Mouse (Mus musculus) MEL-GATA-1-ER (cell line): ENCODE data around the gene Gna15.

Experiments
- DNase-seq: peaks from one replicate; pipeline ENCODE4 v3.0.0-alpha.2; 2012; ENCODE audit warnings: low read depth; ENCODE audit errors: extremely low read depth

The Gna15 gene

DNA sequence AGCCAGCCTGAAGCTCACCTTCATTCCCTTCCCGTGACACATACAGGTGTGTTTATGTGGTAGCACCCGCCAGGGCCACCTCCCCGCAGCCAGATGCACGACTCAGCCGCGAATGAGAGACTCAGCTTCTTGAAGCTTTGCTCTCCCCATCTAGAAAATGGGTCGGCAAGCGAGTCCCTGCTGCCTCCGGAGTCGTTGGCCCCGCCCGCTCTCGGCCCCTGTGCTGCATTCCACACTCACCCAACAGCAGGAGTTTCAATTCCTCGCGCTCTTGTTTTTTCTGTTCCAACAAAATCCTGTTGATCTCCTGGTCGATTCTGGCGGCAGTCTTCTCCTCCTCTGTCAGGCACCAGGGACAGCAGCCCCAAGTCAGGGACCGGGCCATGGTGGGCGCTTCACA, 455 bp downstream of the Gna15 start:
- DNase-seq, result no peak

DNA sequence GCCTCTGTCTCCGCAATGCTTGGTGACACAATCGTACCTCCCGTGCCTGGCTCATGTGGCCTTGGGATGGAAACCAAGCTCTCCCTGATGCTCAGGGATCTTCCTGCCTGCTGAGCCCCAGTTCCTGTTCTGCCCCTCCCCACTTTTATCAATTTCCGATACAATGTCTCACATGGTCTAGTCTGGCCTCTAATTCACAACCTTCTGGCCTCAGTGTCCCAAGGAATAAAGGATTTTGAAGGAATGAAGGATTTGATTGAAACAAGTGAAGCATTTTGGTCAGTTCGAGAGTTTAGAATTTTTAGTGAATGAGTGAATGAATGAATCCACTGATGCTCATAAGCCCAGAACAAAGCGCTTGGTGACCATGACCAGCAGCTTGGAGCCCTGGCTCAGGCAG, 883 bp downstream of the Gna15 start:
- no peak for DNase-seq

DNA sequence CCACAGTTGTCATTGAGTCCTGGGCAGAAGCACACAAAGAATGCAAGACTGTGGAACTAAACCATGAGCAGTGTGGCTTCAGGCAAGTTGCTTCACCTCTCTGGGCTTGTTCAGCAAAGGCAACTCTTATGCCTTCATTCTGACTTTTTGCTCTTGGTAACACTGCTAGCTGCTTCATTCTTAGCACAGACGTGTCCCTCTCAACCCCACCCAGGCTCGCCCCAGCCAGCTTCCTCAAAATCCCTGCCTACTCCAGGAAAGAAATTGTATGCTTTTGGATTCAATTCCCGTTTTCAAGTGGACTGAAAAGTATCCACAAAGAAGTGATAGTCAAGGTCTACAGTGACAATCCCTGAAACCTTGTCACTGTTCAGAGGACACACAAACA, 4.1 kb downstream of the Gna15 start:
- no peak for DNase-seq

DNA sequence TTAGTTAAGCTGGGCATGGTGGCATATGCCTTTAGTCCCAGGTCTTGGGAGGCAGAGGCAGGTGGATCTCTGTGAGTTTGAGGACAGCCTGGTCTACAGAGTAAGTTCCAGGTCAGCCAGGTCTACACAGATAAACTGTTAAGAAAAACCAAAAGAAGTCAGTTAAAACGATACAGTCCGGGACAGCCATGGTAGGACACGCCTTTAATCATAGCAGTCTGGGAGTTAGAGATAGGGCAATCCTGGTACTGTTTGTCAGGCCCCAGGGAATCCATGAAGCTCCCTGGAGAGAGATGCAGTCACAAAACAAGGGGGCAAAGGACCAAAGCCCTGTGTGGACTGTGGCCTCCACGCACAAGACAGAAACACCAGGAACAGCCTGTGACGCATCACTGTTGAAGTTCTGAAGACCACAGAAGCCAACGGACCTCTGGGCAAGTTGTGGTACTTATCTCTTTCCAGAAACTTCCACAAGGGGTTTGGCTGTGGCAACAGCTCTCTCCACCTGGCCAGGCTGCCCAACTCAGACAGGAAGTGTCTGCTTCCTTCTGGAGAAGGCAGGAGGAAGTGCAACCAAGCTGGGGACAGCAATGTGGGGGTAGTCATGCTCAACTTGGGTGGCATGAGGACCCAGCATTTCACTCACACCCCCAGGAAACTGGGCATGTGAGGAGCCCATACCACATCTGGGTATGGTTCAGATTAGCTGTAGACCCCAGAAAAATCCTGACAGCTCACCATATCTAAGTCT, 4.6 kb downstream of the Gna15 start:
- DNase-seq, result peak; percentile 65

DNA sequence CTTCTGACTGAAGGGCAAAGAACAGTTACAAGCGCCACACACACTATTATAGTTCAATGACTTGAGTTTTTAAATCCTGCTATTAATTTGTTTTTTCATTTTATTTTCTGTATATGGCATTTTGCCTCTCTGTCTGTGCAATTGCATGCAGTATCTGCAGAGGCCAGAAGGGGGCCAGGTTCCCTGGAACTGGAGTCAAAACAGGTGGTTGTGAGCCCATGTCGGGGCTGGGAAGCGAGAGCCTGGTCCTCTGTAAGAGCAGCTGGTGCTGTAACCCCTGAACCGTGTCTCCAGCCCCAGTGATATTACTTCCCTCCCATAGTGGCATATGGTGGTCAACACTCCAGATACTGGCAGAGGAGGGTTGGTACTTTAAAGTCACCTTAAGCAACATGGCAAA, 5.5 kb downstream of the Gna15 start:
- no peak for DNase-seq

DNA sequence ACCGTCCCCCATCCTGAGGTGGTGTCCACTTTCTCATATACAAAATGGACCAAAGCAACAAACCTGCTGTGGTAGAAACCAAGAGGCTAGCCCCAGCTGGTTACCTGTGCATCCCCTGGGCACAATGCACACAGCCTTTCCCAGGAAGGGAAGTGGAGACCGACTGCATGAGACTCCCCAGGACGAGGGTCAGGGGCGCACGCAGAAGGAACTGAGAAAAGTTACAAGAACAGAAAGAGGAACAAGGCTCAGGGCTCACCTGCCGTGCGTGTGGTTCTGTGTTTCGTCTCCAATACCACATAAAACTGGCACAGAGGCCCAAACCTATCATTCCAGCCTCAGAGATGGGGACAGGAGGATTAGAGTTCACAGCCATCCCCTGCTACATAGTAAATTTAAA, 6.8 kb downstream of the Gna15 start:
- DNase-seq, result no peak

DNA sequence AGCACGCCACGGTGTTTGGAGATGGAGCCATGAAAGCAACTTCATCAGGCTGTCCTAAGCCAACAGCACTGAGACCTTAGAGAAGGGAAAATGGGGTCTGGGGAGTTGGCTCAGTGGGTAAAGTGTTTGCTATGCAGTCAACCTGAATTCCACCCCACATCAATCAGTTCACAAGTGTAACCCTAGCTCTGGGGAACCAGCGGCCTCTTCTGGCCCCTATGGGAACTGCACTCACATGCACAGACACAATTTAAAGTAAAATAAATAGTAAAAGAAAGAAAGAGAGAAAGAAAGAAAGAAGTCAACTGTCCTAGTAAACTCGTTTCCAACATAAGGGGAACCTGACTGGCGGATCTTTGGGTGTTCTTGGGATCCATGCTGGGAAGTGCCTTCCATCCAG, 10.2 kb downstream of the Gna15 start:
- DNase-seq, result no peak

DNA sequence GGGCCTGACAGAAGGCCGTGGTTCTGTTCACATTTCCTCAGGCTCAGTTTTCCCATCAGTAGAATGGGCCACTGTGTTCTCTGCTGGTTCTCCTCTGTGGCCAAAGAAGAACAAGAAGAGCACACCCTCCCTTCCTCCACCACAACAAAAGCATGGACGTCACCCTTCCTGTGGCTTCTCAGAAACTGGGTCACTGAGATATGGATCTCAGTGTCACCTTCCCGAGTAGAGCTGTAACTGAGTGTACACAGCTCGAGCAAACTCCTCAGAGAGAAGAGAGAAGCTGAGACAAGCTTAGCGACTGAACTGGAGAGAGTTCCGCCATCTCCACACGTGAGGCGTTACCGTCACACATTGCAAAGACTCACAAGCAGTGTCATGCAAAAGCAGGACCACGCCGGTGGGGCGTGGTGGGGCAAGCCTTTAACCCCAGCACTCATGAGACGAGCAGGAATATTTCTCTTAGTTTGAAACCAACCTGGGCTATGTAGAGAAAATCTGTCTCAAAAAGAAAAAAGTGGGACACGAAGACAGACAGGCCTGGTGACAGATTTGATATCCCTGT, 13.7 kb downstream of the Gna15 start:
- no peak for DNase-seq

DNA sequence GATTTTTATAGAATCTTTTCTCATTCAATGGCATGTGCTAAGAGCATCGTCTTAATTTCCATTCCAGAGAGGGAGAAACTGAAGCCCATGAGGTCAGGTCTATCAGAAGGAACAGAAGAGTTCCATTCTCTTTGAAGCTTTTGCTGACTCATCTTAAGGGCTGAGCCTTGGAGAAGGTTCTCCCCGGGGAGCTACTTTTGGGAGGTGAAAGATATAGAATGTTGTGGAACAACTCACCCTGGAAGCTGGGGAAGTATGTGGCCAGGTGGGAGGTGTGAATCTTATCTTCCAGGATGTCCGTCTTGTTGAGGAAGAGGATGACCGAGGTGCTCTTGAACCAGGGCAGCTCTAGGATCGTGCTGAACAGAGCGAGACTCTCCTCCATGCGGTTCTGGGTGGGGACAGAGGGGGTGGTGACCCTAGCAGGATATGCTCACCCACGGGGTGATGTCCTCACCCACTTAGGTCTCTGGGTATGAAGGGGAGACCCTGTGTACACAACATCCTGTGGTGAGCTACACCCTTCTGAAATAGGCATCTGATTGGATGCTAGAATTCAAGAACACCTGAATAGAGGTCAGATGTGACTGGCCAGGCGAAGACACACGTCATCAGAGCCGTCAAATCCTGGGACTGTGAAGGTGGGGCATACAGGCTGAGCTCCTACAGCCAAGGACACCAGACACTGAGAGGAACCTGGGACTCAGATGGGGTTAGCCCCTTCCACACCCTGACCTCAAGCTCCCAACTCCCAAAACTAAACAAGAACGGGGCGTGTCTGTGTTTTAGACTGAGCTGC, 16.1 kb downstream of the Gna15 start:
- DNase-seq, result no peak

DNA sequence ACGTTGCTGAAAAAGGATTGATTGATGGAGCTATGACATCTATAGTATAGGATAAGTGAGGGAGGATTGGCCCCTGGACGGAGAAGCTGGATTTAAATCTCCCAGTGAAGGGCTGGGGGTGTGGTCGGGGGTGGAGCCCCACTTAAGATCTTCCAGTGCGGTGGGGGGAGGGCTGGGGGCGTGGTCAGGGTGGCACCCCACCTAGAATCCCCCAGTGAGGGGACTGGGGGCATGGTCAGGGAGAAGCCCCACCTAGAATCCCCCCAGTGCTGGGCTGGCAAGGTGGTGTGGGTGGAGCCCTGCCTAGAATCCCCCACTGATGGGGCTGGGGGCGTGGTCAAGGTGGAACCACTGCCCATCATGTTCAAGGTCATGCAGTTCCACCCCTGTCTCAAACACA, 16.9 kb downstream of the Gna15 start:
- DNase-seq, result no peak

DNA sequence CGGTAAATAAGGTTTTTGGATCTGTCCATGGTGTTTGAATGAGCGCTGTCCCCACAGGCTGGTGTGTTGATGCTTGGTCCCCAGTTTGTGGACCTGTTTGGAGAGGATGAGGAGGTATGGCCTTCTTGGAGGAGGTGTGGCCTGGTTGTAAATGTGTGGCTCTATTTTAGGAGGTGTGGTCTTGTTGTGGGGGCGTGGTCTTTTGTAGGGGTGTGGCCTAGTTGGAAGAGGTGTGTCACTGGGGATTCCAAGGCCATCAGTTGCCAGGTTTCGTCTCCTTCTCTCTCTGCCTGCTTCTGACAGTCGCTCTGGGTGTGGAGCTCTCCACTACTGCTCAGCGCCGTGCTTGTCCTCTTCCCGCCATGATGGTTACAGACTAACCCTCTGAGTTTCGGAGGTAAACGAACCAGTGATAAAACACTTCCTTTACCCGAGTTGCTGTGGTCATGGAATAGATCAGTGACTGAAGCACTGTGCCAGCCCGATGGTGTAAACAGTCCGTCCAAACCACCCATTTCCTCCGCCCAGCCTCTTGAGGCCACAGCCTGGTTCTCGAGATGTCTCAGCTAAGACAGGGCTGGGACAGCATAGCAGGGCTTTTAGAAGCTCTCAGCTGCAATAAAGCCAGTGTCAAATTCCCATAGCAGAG, 18.9 kb downstream of the Gna15 start:
- no peak for DNase-seq

DNA sequence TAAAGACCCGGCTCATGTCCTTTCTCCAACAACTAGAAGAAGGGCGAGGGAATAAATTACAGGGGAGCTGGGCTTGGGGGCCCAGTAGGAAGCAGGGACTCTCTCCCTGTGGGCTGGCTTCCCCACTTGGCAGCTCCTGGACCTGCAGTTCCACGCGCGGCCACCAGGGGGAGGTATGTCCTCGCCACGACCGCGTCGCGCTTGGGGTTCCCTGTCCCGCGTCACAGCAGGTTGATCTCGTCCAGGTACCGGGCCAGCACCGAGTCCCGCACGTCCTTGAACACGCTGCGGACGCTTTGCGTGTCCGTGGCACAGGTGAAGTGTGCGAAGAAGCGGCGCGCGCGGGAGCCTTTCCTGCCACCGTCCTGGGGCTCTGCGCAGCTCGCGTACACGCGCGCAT, 21.4 kb downstream of the Gna15 start:
- DNase-seq, result no peak

DNA sequence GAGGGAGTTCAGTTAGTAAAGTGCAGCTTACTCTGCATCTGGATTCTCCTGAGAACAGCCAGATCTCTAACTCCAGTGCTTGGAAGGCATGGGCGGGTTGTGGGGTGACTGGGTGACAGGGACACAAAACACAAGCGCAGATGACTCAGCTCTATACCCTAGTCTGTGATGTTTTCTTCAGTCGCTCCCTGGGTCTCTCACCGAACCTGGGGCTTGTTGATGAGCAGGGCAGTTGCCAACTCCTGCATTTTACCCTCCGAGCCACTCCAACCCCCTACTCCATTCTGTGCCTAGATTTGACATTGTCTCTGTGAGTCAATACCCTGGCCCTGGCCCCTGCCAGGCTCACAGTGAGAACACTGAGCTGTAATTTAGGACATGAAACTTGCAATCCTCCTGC, 22.2 kb downstream of the Gna15 start:
- no peak for DNase-seq

DNA sequence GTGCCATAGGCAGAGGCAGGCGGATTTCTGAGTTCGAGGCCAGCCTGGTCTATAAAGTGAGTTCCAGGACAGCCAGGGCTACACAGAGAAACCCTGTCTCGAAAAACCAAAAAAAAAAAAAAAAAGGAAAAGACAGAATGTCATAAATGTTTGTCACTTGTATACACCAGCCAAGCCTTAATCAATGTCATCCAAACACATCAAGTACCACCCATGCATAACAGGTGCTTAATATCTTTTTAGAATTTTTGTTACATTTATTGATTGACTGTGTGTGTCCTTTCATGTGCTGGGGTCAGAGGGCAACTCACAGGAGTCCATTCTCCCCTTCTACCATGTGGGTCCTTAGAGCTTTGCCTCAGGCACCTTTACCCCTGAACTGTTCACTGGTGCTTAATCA, 24.0 kb downstream of the Gna15 start, which contains the start of gene S1pr4:
Gene S1pr4, minus strand, starts transcription at position 101 of the 400 bp plus-strand sequence.
- no peak for DNase-seq

DNA sequence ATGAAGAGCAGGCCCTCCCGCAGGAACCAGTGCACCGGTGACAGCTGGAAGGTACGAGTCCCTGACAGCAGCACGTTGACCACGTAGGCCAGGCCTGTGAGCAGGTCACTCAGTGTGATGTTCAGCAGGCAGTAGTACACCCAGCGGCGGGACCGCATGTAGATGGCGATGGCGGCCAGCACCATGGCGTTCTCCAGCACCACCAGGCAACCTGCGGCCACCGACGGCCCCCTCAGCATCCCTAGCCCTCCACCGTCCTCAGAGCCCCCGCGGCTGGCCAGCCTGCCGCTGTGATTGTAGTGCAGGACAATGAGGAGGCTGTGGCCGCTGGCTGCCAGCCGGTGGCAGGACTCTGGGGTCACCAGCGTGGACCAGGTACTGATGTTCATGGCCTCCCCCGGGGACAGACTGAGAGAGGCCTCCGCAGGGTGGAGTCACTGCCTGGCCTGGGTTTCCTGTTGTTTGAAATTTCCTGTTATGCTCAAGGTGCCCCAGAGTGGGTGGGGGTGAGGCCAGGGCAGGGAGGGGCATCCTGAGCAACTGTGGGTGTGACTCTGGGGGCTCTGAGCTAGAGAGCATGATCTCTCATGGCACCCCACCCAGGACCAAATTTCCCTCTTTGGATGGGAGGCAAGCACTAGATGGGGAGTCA, 24.6 kb downstream of the Gna15 start:
- DNase-seq, result no peak

DNA sequence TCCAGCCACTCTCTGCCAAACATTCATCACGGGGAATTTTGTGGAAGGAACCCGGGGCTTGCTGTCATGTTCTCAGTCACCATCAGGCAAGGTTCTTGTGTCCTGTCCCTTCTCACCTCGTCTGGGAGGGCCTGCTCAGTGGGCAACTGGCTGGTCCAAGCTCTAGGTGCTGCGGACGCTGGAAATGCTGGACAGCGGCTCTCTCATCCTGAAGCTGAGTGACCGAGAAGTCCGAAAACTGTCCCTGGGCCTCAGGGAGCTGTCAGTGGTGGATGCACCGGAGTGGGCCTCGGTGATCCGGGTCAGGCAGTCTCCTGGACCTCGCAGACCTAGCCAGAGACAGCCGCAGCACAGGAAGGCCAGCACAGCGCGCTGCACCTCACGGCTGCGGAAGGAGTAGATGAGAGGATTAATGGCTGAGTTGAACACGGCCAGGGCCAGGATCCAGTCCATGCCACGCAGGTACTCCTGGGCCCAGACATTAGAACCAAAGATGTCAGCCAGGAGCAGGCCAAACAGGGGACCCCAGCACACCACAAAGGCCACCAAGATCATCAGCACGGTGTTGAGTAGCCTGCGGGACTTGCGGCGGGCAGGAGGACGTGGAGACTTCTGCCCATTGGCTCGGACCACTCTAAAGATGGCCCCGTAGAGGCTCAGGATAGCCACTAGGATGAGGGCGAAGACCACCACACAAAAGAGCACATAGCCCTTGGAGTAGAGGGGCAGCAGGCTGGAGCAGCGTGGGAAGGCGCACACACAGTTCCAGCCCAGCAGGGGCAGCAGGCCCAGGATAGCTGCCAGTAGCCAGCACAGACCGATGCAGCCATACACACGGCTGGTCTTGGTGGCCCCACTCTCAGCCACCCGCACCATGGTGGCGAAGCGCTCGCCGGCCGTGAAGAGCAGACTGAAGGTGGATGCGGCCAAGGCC, 25.4 kb downstream of the Gna15 start:
- no peak for DNase-seq

DNA sequence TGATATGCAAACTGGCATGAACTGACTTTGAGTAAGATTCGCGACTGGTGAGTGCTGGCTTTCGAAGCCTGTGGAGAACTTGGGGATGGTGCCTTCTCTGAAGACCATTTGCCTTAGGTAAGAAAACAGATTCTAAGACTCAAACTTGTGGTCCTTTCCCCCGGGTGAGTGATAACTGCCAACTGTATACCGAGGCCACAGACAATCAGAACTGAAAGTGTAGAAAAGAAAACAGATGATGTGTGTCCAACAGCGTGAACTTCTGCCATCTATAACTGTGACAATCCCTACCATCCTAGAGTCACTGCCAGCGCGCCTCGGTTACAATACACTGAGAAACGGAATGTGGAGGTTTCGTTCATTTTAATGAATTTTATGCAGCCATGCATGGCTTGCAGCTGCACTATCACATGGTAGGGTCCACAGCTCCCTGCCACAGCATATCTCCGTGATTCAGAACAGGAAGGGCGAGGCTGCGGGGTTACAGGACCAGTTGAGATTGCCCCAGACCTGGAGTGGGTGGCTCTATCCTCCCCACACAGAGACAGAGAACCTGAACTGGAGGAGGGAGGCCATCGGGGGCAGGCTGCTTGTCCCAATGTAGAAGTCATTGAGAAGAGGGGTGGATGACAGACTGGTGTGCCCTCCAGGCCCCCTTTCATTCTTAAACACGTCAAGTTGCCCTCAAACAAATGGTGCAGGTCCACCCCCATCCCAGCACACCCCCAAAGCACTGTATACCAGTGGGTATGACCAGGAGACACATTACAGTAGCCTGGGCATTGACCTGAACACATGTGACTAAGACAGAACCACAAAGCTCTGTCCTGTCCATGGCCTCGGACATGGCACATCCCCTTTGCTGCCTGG, 26.4 kb downstream of the Gna15 start:
- DNase-seq, result peak; percentile 67

DNA sequence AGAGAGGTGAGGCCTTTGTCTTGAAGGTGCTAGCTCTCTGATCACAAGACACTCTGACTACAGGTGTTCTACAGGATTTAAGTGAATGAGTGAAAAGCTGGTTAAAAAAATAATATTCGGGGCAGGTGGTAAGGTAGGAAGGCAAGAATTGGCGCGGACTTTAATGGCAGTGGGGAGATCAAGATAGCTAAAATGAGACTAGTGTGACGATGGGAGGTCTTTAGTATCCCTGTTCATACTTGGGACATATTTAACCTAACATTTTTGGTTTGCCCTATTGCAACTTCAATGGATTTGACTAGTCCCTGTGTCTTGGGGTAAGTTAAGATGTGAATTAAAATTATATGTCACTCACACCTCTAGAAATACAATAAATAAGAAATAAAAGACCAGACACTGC, 27.1 kb downstream of the Gna15 start:
- DNase-seq, result no peak

DNA sequence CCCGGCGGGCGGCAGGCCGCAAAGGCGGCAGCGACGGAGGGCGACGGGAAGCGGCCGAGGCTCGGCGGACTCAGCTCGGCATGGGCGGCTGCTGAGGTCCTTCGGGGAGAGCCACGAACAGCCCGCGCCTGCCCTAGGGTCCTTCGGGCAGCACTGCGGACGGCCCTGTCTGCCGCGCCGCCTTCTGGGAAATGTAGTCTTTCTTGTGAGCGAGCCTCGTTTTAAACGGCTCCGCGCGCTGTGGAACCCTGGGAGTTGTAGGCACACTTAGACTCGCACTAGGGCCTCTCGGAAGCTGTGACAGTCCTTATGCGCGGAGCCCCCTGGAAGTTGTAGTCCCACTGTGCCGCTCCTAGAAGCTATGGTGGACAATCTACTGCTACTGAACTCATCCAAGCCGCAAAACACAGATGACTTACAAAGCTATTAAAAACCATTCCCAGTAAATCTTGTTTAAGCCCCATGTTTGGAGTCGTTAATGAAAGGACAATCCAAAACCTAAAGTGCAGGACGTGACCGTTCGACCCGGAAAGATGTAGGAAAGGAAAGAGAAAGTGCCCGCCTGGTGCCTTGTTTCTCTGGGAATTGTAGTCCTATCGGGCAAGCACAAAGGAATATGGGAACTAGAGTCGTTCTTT, 27.6 kb downstream of the Gna15 start, which contains the start of gene Ncln:
Gene Ncln, minus strand, starts transcription at position 129 of the 638 bp plus-strand sequence.
- DNase-seq, result peak; percentile 97
